Mouse (Mus musculus): Measurements from ENCODE around the gene Efna3.

Efna3 gene

GRCm38 (mm10) chr3:89315930-89316831, 6.6 kb downstream of the Efna3 start:
- in situ Hi-C loops (cut with MseI, MboI) = no loop called here

- in situ Hi-C loops (cut with MseI, MboI) = no loop called here
These were observed 7.4 kb downstream of the Efna3 start for GRCm38 (mm10) chr3:89315195-89315929.

DNA sequence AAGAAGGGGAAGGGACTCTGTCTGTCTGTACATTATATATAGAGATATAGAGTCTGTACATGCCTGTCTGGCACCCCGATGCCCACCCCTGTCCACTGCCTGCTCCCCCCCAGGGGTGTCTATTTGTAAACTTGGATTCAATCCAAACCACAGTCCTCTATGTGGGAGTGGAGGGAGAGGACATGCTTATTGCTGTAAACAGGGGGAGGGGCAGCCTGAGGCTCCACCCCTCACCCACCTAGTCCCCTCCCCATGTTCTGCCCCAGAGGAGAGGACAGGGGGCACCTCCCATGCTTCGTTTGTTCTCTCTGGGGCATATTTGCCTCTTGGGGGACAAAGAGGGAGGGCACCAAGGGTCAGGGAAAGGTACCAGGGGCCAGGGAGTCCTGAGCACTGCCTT, 8.0 kb downstream of the Efna3 start:
- in situ Hi-C loops (cut with MseI, MboI) = no loop called here

- in situ Hi-C loops (cut with MseI, MboI) = no loop called here
These were observed 8.4 kb downstream of the Efna3 start for GRCm38 (mm10) chr3:89314340-89314739.

DNA sequence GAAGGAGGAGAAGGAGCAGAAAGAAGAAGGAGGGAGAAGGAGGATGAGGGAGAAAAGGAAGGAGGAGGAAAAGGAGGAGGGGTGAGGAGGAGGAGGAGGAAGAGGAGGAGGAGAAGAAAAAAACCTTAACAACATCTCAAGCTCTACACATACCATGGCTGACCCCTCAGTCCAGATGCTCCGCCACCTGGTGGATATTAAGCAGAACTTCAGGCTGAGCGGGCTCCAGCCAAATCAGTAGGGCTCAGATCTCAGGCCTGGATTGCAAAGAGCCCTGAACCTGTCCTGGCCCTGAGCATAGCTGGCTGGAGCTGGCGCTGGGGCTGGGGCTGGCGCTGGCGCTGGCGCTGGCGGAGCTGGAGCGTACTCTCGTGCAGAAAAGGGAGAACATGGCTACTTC, 14.7 kb downstream of the Efna3 start:
- in situ Hi-C loops (cut with MseI, MboI) = no loop called here

DNA sequence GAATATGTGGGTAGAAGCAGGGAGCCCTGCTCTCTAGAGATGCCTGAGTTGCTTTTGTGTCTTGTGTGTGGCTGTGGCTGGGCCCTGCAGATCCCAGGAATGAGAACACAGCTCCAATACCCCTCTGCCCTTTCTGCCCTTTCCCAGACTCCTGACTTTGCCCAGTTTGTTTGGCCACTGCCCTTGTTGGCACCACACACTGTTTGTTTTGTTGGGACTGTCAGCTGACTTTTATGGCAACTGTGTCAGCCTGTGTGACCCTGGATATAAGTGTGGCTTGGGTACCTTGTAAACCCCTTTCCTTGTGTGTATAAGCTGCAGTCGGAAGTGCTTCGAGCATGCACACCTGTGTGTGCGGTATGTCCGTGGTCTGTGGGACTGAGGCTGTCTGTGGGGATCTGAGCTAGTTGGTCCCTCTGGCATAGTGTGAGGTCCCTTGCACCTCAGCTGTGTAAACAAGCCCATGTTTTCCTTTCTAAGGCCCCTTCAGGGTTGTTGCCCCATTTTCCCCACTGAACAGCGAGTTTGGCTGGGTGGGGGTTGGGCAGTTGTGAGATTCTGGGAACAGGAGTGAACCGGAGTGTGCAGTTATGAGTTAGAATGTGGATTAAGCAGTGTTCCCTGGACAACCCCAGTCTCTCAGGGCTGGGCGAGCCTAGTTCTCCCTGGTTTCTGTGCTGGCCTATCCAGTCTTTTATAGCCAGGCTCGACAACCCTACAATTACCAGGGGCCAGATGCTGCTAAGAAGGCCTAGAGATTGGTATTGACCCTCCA, 17.0 kb downstream of the Efna3 start:
- in situ Hi-C loops (cut with MseI, MboI) = no loop called here

DNA sequence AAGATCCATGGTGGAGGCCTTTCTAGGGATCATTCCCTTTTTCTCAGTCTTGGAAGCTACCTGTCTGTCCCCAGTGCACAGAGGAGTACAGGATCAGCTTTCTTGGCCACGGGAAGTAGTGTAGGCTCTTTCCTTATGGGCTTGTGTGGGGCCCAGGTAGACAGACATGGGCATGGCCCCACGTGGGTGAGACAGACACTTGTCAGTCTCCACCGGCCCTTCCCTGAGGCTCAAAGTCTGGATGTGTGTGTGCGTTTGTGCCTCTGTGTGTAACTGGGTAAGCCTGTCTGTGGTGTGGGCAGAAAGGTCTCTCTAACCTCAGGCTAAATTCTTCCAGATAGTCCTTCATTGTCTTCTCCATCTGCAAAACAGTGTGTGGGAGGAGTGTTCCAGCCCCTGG, 17.7 kb downstream of the Efna3 start:
- in situ Hi-C loops (cut with MseI, MboI) = no loop called here

- in situ Hi-C loops (cut with MseI, MboI) = no loop called here
These were observed 18.3 kb downstream of the Efna3 start for GRCm38 (mm10) chr3:89304440-89304839.

GRCm38 (mm10) chr3:89300514-89300913, 22.3 kb downstream of the Efna3 start:
- in situ Hi-C loops (cut with MseI, MboI) = no loop called here

DNA sequence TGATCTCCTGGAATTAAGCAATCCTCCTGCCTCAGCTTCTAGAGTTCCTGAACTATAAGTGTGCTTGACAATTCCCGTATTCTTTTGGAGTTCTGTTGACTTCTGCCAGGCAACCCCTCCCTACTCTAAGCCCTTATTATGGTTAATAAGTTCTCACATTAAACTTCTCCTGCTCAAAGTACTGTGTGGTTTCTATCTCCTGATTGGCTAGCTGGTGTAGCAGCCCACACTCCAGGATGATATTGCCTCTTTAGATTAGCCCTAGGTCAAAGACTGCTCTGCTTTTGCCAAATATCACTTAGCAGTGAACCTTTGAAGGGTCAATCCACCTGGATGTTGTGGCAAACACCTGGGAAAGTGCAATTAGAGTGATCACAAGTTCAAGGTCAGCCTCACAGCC, 22.7 kb downstream of the Efna3 start:
- in situ Hi-C loops (cut with MseI, MboI) = no loop called here

DNA sequence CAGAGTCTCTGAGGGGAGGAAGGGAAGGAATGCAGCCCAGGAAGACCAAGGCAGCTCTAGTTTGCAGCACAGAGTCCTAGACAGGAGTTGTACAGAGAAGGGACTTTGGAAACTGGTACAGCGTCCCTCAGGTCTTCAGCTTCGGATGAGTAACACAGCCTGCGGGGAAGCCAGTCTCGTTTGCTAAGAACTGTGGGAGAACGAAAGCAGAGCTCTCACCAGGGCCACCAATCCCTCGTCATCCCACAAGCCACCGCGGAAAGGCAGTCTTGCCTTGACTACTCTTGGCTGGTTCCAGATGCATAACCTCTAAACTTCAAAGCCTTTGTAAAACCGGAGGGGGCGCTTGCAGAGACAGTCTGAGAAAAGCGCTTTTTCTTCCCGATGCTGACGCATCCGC, 23.3 kb downstream of the Efna3 start:
- in situ Hi-C loops (cut with MseI, MboI) = loop anchor here in 1 of 2 experiments (10.0 kb wide), 1 partner anchor 55 kb away; the partner anchor contains the start of genes Krtcap2 and Trim46

- in situ Hi-C loops (cut with MseI, MboI) = loop anchor here in 1 of 2 experiments (10.0 kb wide), 1 partner anchor 54 kb away; the partner anchor contains the start of genes Krtcap2 and Trim46
These were observed 23.9 kb downstream of the Efna3 start for GRCm38 (mm10) chr3:89298908-89299307.

DNA sequence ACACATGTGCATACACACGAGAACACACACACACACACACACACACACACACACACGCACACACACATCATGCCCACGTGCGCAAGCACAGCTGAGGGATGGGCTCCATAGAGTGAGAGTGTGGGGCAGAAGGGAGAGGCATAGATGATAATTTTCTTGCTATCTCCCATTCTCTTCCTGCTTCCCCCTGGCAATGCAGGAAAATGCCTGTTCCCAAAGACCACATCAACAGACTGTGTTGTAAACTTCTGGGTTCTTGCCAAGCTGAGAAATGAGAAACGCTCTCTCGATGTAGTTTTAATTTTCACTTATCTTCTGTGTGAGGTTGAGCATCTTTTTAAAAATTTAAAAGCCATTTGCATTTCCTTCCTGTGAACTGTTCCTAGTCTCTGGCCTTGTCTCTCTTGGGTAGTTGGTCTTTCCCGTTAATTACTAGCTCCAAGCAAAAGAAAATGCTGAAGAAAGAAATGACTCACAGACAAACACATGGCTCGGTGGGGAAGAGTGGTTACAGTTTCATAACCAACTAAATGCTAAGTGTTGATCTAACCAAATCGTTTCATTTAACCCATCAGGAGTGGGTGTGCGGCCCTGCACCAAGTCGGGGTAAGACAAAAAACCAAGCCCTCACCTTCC, 25.9 kb downstream of the Efna3 start:
- in situ Hi-C loops (cut with MseI, MboI) = loop anchor here in 1 of 2 experiments (10.0 kb wide), 1 partner anchor 52 kb away; the partner anchor contains the start of genes Krtcap2 and Trim46

DNA sequence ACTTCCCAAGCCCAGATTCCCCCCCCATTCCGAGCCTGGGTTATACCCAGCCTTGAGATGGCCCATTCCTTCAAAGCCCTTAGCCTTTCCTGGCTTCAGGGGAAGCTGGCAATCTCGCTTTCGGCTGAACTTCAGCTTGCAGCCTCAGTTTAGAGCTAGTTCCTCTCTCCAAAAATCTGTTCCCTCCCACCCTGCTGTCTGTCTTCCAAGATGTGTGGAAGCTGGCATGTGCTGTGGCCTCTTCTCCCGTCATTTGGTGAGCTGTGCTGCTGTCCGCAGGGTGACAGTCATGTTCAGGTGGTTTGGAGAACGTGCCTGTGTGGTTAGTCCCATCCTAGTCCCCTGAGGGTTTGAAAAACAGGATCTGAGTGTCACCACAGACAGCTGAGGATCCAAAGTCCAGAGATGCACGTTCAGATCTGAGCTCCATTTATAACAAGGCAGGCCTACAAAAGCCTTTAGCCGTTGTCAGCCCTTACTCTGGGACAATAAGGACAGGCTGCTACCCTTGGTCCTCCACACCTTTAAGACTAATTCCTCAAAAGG, 27.0 kb downstream of the Efna3 start:
- in situ Hi-C loops (cut with MseI, MboI) = loop anchor here in 1 of 2 experiments (10.0 kb wide), 1 partner anchor 51 kb away; the partner anchor contains the start of genes Krtcap2 and Trim46

DNA sequence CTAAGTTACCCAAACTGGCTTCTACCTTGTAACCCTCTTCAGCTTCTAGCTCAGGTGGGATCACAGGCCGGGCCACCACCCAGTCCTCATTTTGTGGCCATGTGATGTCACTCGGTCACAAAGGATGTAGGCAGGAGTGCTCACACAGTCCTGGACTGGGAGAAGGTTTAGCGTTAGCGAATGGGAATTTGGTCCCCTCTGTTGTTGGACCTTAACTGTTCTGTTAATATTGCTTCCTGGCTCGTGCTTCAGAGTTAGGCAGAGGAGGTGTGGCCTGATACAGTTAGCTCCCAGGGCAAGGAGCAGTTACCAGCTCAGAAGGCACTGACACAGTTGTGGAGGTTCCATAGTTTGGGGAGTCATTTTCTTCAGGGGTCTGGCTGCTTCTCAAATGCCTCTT, 28.6 kb downstream of the Efna3 start:
- in situ Hi-C loops (cut with MseI, MboI) = loop anchor here (5.0 to 10.0 kb wide), 2 partner anchors 42 to 49 kb away; partner anchors contain the start of genes Krtcap2 (in 1 of the 2) and Trim46 (in 1 of the 2)

- in situ Hi-C loops (cut with MseI, MboI) = loop anchor here (5.0 to 10.0 kb wide), 2 partner anchors 41 to 49 kb away; partner anchors contain the start of genes Krtcap2 (in 1 of the 2) and Trim46 (in 1 of the 2)
These were observed 29.4 kb downstream of the Efna3 start for GRCm38 (mm10) chr3:89293247-89293918.

DNA sequence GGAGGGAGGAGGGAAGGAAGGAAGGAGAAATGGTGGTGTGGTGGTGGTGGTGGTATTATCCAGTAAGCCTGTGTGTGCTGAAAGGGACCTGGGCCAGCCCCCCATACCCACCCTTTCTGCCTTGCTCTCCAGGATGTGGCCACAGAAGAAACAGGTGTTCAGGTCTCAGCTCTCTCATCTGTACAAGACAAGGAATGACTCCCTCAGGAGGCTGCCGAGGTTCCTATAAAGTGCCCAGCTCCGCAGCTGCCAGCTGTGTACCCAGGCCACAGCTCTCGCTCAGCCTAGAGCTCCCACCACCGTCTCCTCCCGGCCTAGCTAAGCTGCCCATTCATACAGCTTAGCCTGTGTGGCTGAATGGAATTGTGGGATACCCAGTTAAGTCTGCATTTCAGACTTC, 30.5 kb downstream of the Efna3 start:
- in situ Hi-C loops (cut with MseI, MboI) = loop anchor here (5.0 to 10.0 kb wide), 2 partner anchors 40 to 48 kb away; partner anchors contain the start of genes Krtcap2 (in 1 of the 2) and Trim46 (in 1 of the 2)

DNA sequence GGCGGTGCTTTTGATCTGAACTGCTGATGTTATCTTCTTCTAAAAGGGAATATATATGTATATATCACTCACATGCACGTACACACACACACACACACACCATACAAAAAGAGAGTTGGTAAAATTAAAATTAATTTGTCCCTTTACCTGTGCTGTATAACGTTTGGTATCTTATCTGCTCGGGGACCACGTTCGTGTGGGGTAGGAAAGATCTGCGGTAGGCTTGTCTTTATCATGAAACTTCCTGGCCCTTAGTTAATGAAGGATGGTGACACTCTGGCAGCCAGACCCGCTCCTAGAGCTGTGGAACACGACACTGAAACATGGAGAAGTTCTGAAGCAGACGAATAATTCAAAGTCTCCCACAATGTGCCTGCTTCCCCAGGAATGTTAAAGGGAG, 30.9 kb downstream of the Efna3 start:
- in situ Hi-C loops (cut with MseI, MboI) = loop anchor here (5.0 to 10.0 kb wide), 2 partner anchors 40 to 47 kb away; partner anchors contain the start of genes Krtcap2 (in 1 of the 2) and Trim46 (in 1 of the 2)

- in situ Hi-C loops (cut with MseI, MboI) = no loop called here
These were observed 34.2 kb downstream of the Efna3 start for GRCm38 (mm10) chr3:89288503-89288928.

DNA sequence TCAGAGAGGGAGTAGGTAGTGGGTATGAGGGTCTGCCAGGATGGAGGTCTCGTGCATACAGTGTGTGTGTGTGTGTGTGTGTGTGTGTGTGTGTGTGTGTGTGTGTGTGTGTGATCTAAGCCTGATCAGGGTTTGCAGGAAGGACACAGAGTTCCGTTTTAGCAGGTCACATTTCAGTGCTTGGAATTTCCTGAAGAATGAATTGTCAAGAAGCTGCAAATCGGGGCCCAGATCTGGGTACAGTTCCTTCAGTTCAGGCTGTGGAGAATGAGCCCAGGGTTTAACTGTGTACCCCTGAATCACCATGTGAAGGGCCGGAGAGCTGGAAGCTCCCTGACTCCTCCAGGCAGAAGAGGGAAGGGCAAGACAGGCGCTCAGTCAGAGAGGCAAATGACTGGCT, 35.5 kb downstream of the Efna3 start:
- in situ Hi-C loops (cut with MseI, MboI) = no loop called here

Data from mouse trophoblast stem cell (cell line).